Mouse (Mus musculus): ENCODE results near the gene Dnajb13.

Dnajb13 gene

GRCm38 (mm10) chr7:100459862-100460261 lies 54.9 kb downstream of the Dnajb13 start:
- peak; percentile 11 for DNase-seq (ENCODE audit: inconsistent ontology term)

GRCm38 (mm10) chr7:100458153-100458552 lies 56.6 kb downstream of the Dnajb13 start:
- no peak for DNase-seq (ENCODE audit: inconsistent ontology term)

Measured in Muller cell, postnatal 12 days (primary cell).